Mouse (Mus musculus) stomach, embryonic 14.5 days (tissue): ENCODE measurements at regions not wholly inside any gene's neighbourhood (a gene's known extent, or its start where the extent isn't known, plus 50 kb on each side); places are given as distances from the start of the nearest gene placed in this dataset.

Source experiments
- ATAC-seq: fragments of 200-750 bp; cut with Nextera tagmentation; 2 replicates; pipeline ENCODE4 v1.8.0; 2017; ENCODE audit warnings: low read depth, moderate TSS enrichment; ENCODE audit not compliant: insufficient number of reproducible peaks, insufficient read depth, low FRiP score
- H3K27ac ChIP-seq: fragments of 300-500 bp; sonication (generic); 2 replicates; pipeline ENCODE4 v1.5.1; 2014; ENCODE audit warnings: mild to moderate bottlenecking, low read length, moderate library complexity, mixed read lengths
- H3K27me3 ChIP-seq: fragments of 300-500 bp; sonication (generic); 2 replicates; pipeline ENCODE4 v1.6.1; 2014; ENCODE audit warnings: low read length, control low read depth, mixed read lengths; ENCODE audit not compliant: control insufficient read depth, insufficient read depth
- H3K36me3 ChIP-seq: fragments of 300-500 bp; sonication (generic); 2 replicates; pipeline ENCODE4 v1.6.1; 2014; ENCODE audit warnings: mild to moderate bottlenecking, control low read depth, low read length, moderate library complexity, mixed read lengths; ENCODE audit not compliant: control insufficient read depth, insufficient read depth
- H3K4me1 ChIP-seq: fragments of 300-500 bp; sonication (generic); 2 replicates; pipeline ENCODE4 v1.6.1; 2014; ENCODE audit warnings: low read length, control low read depth, mixed read lengths; ENCODE audit not compliant: control insufficient read depth, insufficient read depth
- H3K4me2 ChIP-seq: fragments of 300-500 bp; sonication (generic); replicated peaks from 2 replicates; pipeline ENCODE4 v1.6.1; 2014; ENCODE audit warnings: low read depth, low read length, control low read depth
- H3K4me3 ChIP-seq: fragments of 300-500 bp; sonication (generic); 2 replicates; pipeline ENCODE4 v1.5.1; 2014; ENCODE audit warnings: low read depth, low read length, control low read depth
- H3K9ac ChIP-seq: fragments of 300-500 bp; sonication (generic); replicated peaks from 2 replicates; pipeline ENCODE4 v1.6.1; 2014; ENCODE audit warnings: low read depth, mild to moderate bottlenecking, control low read depth, low read length, moderate library complexity, mixed read lengths
- H3K9me3 ChIP-seq: fragments of 300-500 bp; sonication (generic); 2 replicates; pipeline ENCODE4 v1.6.1; 2016; ENCODE audit warnings: low read depth, low read length, control low read depth; ENCODE audit not compliant: control insufficient read depth
- WGBS: fragments of 180-500 bp; shearing (Covaris S2); extraction: QIAGEN DNeasy Blood & Tissue Kit; methylation state at CpG from one replicate; pipeline ENCODE4 v1.1.7; 2014; 5-methylcytosine and 5-hydroxymethylcytosine counted together

- Histone ChIP-seq H3K36me3 (no peaks in the 10 kb centered on the region), H3K9ac (no peak overlapping the region), H3K27ac (no peak overlapping the region), H3K4me2 (no peak overlapping the region), H3K4me3 (no peak overlapping the region), H3K27me3 (no peaks in the 10 kb centered on the region), H3K4me1 (no peaks in the 10 kb centered on the region), H3K9me3 (peaks cover 3% of the 10 kb centered on the region; the same call in 1 of the 2 replicates)
- 70% methylated on average over 3 of the region's 3 CpGs for WGBS
- ATAC-seq: no peak
Observed at GRCm38 (mm10) chr13:60429148-60429547, 172.6 kb upstream of the Dapk1 start.

- Histone ChIP-seq H3K4me2 (no peak overlapping the region), H3K36me3 (no peaks in the 10 kb centered on the region), H3K27me3 (no peaks in the 10 kb centered on the region), H3K4me3 (no peak overlapping the region), H3K4me1 (peaks cover 10% of the 10 kb centered on the region; the same call in 1 of the 2 replicates), H3K9me3 (peaks cover 3% of the 10 kb centered on the region; the same call in 1 of the 2 replicates), H3K9ac (no peak overlapping the region), H3K27ac (no peak overlapping the region)
- 83% methylated on average over 8 of the region's 8 CpGs for WGBS
- no peak for ATAC-seq
Observed at GRCm38 (mm10) chr13:60431412-60431811, 170.3 kb upstream of the Dapk1 start.

- Histone ChIP-seq H3K27me3 (no peaks in the 10 kb centered on the region), H3K9ac (no peak overlapping the region), H3K9me3 (peaks cover 3% of the 10 kb centered on the region; the same call in 1 of the 2 replicates), H3K36me3 (no peaks in the 10 kb centered on the region), H3K27ac (peak overlapping the region; percentile 85), H3K4me3 (no peak overlapping the region), H3K4me1 (peaks cover 10% of the 10 kb centered on the region; the same call in 1 of the 2 replicates), H3K4me2 (no peak overlapping the region)
- ATAC-seq: peak; percentile 69; the same call in 1 of the 2 replicates
- WGBS: 48% methylated on average over 11 of the region's 11 CpGs
Observed at GRCm38 (mm10) chr13:60434221-60435210, 167.2 kb upstream of the Dapk1 start.

DNA sequence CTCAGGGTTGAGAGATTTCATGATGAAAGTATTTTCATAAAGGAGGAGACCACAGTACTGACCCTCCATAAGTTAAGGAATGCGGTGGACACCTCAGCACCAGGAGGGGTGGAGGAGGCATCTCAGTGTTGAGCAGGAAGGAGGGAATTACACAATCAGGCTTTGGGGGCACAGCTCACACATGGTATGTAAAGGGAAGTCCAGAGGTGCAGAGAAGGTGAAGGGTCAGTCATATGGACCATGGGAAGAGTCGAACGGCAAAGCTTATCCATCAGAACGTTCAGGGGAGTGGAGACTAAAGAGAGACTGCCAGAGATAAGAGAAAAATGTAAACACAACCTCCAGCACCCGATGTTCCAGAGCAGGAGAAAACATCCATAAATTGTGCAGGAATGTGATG is 166.4 kb upstream of the Dapk1 start:
- H3K27ac ChIP-seq: peak overlapping the region; percentile 85
- H3K36me3 ChIP-seq: no peaks in the 10 kb centered on the region
- WGBS: 14% methylated on average over 5 of the region's 5 CpGs
- H3K9ac ChIP-seq: no peak overlapping the region
- H3K4me1 ChIP-seq: peaks cover 10% of the 10 kb centered on the region; the same call in 1 of the 2 replicates
- ATAC-seq: no peak
- no peak overlapping the region for H3K4me3 ChIP-seq
- no peak overlapping the region for H3K4me2 ChIP-seq
- no peaks in the 10 kb centered on the region for H3K27me3 ChIP-seq
- peaks cover 3% of the 10 kb centered on the region; the same call in 1 of the 2 replicates for H3K9me3 ChIP-seq

DNA sequence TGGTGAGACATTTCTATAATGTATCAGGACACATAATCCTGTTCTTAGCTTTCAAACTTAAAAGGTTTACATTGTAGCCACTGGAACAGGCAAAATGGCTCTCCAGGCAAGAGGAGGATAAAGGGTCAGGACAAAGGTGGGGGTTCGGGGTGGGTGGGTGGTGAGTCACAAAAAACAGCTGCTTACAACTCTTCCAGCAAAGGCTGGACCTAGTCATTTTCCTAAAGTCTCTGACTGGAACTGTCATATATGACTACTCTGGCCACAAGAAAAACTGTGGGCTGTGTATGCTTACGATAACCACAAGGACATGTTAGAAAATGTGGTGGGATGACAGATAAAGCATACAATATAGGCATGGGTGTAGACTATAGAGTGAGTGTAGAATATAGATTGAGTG is 163.6 kb upstream of the Dapk1 start:
- Histone ChIP-seq H3K9ac (no peak overlapping the region), H3K27me3 (no peaks in the 10 kb centered on the region), H3K27ac (no peak overlapping the region), H3K4me2 (no peak overlapping the region), H3K36me3 (no peaks in the 10 kb centered on the region), H3K4me3 (no peak overlapping the region), H3K9me3 (peaks cover under 1% of the 10 kb centered on the region; the same call in 1 of the 2 replicates), H3K4me1 (peaks cover 13% of the 10 kb centered on the region; the same call in 1 of the 2 replicates)
- ATAC-seq: no peak
- 66% methylated on average over 2 of the region's 2 CpGs for WGBS

GRCm38 (mm10) chr13:60440586-60440985 is 161.2 kb upstream of the Dapk1 start:
- Histone ChIP-seq H3K4me3 (no peak overlapping the region), H3K27ac (no peak overlapping the region), H3K4me2 (no peak overlapping the region), H3K4me1 (0 out of 2 replicates have a peak, but pooled peaks cover 4% of the 10 kb centered on the region), H3K9me3 (no peaks in the 10 kb centered on the region), H3K27me3 (no peaks in the 10 kb centered on the region), H3K9ac (no peak overlapping the region), H3K36me3 (no peaks in the 10 kb centered on the region)
- WGBS: 34% methylated on average over 3 of the region's 3 CpGs
- ATAC-seq: no peak

DNA sequence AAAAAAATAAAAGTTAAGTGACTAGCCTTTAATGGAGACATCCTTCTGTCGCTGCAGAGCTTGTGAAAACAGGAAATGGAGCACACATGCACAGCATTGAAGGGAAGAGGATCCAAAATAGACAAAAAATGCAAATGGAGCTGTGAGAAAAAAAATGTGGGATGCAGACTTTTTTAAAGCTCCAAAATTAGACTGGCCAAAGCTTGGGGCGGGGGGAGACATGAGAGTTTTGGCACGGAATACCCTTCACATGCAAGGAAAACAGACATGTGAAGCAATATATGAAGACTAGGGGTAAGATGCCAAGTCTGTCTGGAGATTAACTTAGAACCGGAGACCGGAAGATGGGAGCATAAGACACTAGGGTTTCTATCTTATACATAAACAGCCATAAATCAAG is 156.6 kb upstream of the Dapk1 start:
- 0 out of 2 replicates have a peak, but pooled peaks cover 4% of the 10 kb centered on the region for H3K4me1 ChIP-seq
- H3K9ac ChIP-seq: no peak overlapping the region
- H3K36me3 ChIP-seq: no peaks in the 10 kb centered on the region
- no peaks in the 10 kb centered on the region for H3K9me3 ChIP-seq
- H3K4me3 ChIP-seq: no peak overlapping the region
- no peaks in the 10 kb centered on the region for H3K27me3 ChIP-seq
- H3K4me2 ChIP-seq: no peak overlapping the region
- H3K27ac ChIP-seq: no peak overlapping the region
- 66% methylated on average over 5 of the region's 5 CpGs for WGBS
- no peak for ATAC-seq

DNA sequence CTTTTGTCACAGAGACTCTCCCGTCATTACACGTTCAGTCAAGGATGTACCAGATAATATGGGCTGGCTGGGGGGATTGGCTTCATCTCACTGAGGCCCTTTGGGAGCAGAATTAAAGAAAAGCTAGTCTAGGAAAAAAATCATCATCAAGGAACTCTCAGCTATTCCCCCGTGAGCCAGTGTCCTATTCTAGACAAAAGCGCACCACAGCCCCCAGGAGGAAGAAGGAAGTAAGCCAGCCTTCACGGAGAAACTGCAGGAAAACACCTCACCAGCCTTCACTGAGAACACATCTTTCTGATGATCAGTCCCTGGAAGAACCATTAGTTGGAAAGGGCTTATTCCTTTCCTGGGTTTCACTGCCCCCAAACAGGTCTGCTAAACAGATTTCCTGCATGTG is 154.8 kb upstream of the Dapk1 start:
- Histone ChIP-seq H3K27me3 (no peaks in the 10 kb centered on the region), H3K27ac (no peak overlapping the region), H3K4me3 (no peak overlapping the region), H3K9ac (no peak overlapping the region), H3K4me2 (no peak overlapping the region), H3K36me3 (no peaks in the 10 kb centered on the region), H3K4me1 (no peaks in the 10 kb centered on the region), H3K9me3 (no peaks in the 10 kb centered on the region)
- ATAC-seq: no peak
- WGBS: 52% methylated on average over 5 of the region's 5 CpGs
